Mouse (Mus musculus): ENCODE measurements at regions not wholly inside any gene's neighbourhood (a gene's known extent, or its start where the extent isn't known, plus 50 kb on each side); places are given as distances from the start of the nearest gene placed in this dataset. TPM values are rescaled to one million over a fixed set of nuclear protein-coding genes. Genes with fewer than 3 reads are reported as not detected.

DNA sequence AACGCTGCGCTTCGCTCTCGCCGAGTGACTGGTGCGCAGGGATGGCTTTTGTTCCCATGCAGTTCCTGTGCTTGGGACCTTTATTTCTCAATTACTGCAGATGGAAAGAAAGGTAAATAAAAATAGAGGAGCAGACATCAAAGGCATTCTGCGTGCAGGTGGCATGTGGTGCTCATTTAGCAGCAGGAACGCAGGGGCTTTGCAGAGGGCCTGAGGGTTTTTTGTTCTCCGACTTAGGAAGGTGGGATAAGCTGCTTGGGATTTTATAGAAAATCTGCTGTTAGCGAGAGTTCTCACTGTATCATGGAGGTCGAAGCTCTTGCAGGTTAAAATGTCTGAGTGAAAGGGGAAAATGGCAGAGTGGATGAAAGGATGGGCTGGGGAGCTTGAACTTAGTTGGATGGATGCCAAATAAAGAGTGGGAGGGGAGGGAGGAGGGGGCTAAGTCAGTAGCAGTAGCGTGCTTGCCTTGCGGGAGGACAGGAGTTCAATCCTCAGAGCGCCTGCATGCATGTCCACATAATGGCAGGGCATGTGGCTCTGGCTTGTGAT lies 101.9 kb upstream of the Sdk1 start:
- H3K4me2 ChIP-seq, result no peak overlapping the region

DNA sequence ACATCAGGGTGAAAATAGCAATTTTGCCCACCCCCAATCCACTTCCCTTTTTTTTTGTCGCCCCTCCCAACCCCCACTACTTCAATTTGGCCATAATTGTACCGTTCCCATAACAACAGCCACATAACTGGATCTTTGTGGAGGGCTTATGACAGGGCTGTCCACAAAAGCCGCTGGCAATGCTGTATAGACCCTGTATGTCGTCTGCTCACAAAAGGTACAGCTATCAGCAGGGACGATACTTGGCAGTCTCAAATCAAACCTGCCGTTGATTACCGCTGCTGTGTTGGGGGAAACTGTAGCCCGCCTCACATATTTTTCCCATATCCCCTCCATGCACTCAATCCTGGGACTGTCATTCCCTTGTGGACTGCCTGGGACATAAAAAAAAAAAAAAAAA lies 80.9 kb upstream of the Sdk1 start:
- no peaks in the 10 kb centered on the region for H3K27me3 ChIP-seq (replicated peaks)
- H3K9ac ChIP-seq, result no peak overlapping the region
- H3K36me3 ChIP-seq, result no peaks in the 10 kb centered on the region
- no peaks in the 10 kb centered on the region for H3K9me3 ChIP-seq
- H3K4me3 ChIP-seq (replicated peaks), result no peak overlapping the region
- no peaks in the 10 kb centered on the region for H3K4me1 ChIP-seq
- H3K4me2 ChIP-seq, result no peak overlapping the region
- H3K27ac ChIP-seq, result no peak overlapping the region
- 83% methylated on average over 8 of the region's 8 CpGs for WGBS
- ATAC-seq (ENCODE audit: insufficient read depth, low FRiP score, low read depth), result no peak

More for the DNA sequence above, 101.9 kb upstream of the Sdk1 start:
- no peak for ATAC-seq (ENCODE audit: insufficient read depth, low FRiP score, low read depth)
- no peaks in the 10 kb centered on the region for H3K27me3 ChIP-seq (replicated peaks)
- H3K9ac ChIP-seq, result no peak overlapping the region
- H3K27ac ChIP-seq, result no peak overlapping the region
- no peaks in the 10 kb centered on the region for H3K36me3 ChIP-seq
- 0 out of 2 replicates have a peak, but pooled peaks cover 3% of the 10 kb centered on the region for H3K4me1 ChIP-seq
- WGBS, result 41% methylated on average over 14 of the region's 14 CpGs
- no peaks in the 10 kb centered on the region for H3K9me3 ChIP-seq
- H3K4me3 ChIP-seq (replicated peaks), result no peak overlapping the region

DNA sequence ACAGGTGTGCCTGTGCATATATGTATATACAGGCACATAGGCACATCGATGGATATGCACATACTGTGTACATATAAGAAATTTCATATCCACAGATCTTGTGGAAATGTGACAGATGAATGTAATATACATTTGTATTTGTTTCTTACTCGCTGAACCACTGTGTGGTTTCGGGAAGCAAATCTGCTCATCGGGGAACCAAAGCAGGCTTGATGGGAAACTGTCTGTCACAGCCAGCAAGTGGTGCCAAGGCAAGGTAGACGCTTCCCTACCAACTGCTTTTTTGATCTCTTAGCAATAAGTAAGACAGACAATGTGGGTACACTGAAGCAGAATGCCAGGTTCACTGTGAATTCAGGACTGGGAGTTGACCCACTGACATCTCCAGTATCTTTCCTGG lies 80.3 kb upstream of the Sdk1 start:
- ATAC-seq (ENCODE audit: insufficient read depth, low FRiP score, low read depth), result no peak
- Histone ChIP-seq H3K9ac (no peak overlapping the region), H3K9me3 (no peaks in the 10 kb centered on the region), H3K4me2 (no peak overlapping the region), H3K27me3 (replicated peaks) (no peaks in the 10 kb centered on the region), H3K27ac (no peak overlapping the region), H3K4me3 (replicated peaks) (no peak overlapping the region), H3K4me1 (no peaks in the 10 kb centered on the region), H3K36me3 (no peaks in the 10 kb centered on the region)
- 86% methylated on average over 5 of the region's 5 CpGs for WGBS

GRCm38 (mm10) chr5:141182442-141182841 lies 58.8 kb upstream of the Sdk1 start:
- 42% methylated on average over 6 of the region's 6 CpGs for WGBS
- Histone ChIP-seq H3K9me3 (no peaks in the 10 kb centered on the region), H3K4me1 (no peaks in the 10 kb centered on the region), H3K4me2 (no peak overlapping the region), H3K27me3 (replicated peaks) (no peaks in the 10 kb centered on the region), H3K9ac (no peak overlapping the region), H3K4me3 (replicated peaks) (no peak overlapping the region), H3K36me3 (no peaks in the 10 kb centered on the region), H3K27ac (no peak overlapping the region)
- ATAC-seq (ENCODE audit: insufficient read depth, low FRiP score, low read depth), result no peak

GRCm38 (mm10) chr5:141189033-141189432 lies 52.3 kb upstream of the Sdk1 start:
- no peak overlapping the region for H3K27ac ChIP-seq
- H3K4me1 ChIP-seq, result no peaks in the 10 kb centered on the region
- no peak overlapping the region for H3K4me2 ChIP-seq
- no peak for ATAC-seq (ENCODE audit: insufficient read depth, low FRiP score, low read depth)
- H3K27me3 ChIP-seq (replicated peaks), result no peaks in the 10 kb centered on the region
- no peaks in the 10 kb centered on the region for H3K36me3 ChIP-seq
- H3K9me3 ChIP-seq, result no peaks in the 10 kb centered on the region
- H3K9ac ChIP-seq, result no peak overlapping the region
- 33% methylated on average over 2 of the region's 2 CpGs for WGBS
- no peak overlapping the region for H3K4me3 ChIP-seq (replicated peaks)

Small RNA genes in the stretch of these regions (microRNA-seq; reads per million reads assigned to microRNA genes)
- not detected for gene Gm26113
